Mouse (Mus musculus) cerebellum, postnatal 10 days (tissue): ENCODE data around the gene Slc25a17.
A peak's percentile ranks its signal among the peaks of the same experiment; 100 is the strongest.

Source experiments
- DNase-seq, 2 experiments: peaks; one replicate each; pipeline ENCODE4 v3.0.0; 2021; ENCODE audit warnings: mixed read lengths in 2 of 2

The Slc25a17 gene

GRCm38 (mm10) chr15:81300520-81301069 lies 60.0 kb downstream of the Slc25a17 start:
- no peak for DNase-seq

GRCm38 (mm10) chr15:81299549-81299948 lies 61.1 kb downstream of the Slc25a17 start:
- DNase-seq = no peak

- no peak for DNase-seq
Measured at GRCm38 (mm10) chr15:81298213-81298612, 62.4 kb downstream of the Slc25a17 start.

- DNase-seq = no peak
Measured at GRCm38 (mm10) chr15:81297543-81297942, 63.1 kb downstream of the Slc25a17 start.

GRCm38 (mm10) chr15:81294897-81295296 lies 65.7 kb downstream of the Slc25a17 start:
- no peak for DNase-seq

- DNase-seq = no peak
Measured at GRCm38 (mm10) chr15:81294386-81294785, 66.2 kb downstream of the Slc25a17 start.

GRCm38 (mm10) chr15:81290747-81291146 lies 69.9 kb downstream of the Slc25a17 start:
- DNase-seq = no peak

- DNase-seq = peak in 1 of 2 experiments; percentile 15
Measured at GRCm38 (mm10) chr15:81290230-81290629, 70.4 kb downstream of the Slc25a17 start.

- no peak for DNase-seq
Measured at GRCm38 (mm10) chr15:81284121-81284734, 76.4 kb downstream of the Slc25a17 start.

GRCm38 (mm10) chr15:81278699-81279098 lies 81.9 kb downstream of the Slc25a17 start:
- DNase-seq = no peak

GRCm38 (mm10) chr15:81277928-81278327 lies 82.7 kb downstream of the Slc25a17 start:
- DNase-seq = no peak

GRCm38 (mm10) chr15:81273361-81273760 lies 87.3 kb downstream of the Slc25a17 start:
- DNase-seq = no peak

GRCm38 (mm10) chr15:81272305-81273053 lies 88.1 kb downstream of the Slc25a17 start:
- DNase-seq = peak; percentile 75 to 82
